Mouse (Mus musculus) heart, embryonic 12.5 days (tissue): ENCODE results near the gene Alppl2. TPM values are rescaled to one million over a fixed set of nuclear protein-coding genes. Genes with fewer than 3 reads are reported as not detected.

ENCODE experiments used
- ATAC-seq: fragments of 200-750 bp; cut with Nextera tagmentation; 2 replicates; pipeline ENCODE4 v1.8.0; 2017; ENCODE audit warnings: moderate TSS enrichment, moderate library complexity; ENCODE audit not compliant: insufficient number of reproducible peaks, low FRiP score
- H3K27ac ChIP-seq: fragments of 300-500 bp; sonication (generic); 2 replicates; pipeline ENCODE4 v1.5.1; 2016; ENCODE audit warnings: mild to moderate bottlenecking, moderate library complexity; ENCODE audit not compliant: poor library complexity, severe bottlenecking
- H3K27me3 ChIP-seq: fragments of 300-500 bp; sonication (generic); replicated peaks from 2 replicates; pipeline ENCODE4 v1.6.1; 2016; ENCODE audit warnings: mild to moderate bottlenecking, moderate library complexity
- H3K36me3 ChIP-seq: fragments of 300-500 bp; sonication (generic); 2 replicates; pipeline ENCODE4 v1.6.1; 2016; ENCODE audit warnings: mild to moderate bottlenecking, moderate library complexity
- H3K4me1 ChIP-seq: fragments of 300-500 bp; sonication (generic); replicated peaks from 2 replicates; pipeline ENCODE4 v1.6.1; 2016; ENCODE audit warnings: mild to moderate bottlenecking
- H3K4me2 ChIP-seq: fragments of 300-500 bp; sonication (generic); 2 replicates; pipeline ENCODE4 v1.6.1; 2016; ENCODE audit warnings: mild to moderate bottlenecking, moderate library complexity
- H3K4me3 ChIP-seq: fragments of 300-500 bp; sonication (generic); 2 replicates; pipeline ENCODE4 v1.5.1; 2016; ENCODE audit warnings: mild to moderate bottlenecking
- H3K9ac ChIP-seq: fragments of 300-500 bp; sonication (generic); 2 replicates; pipeline ENCODE4 v1.6.1; 2016; ENCODE audit warnings: mild to moderate bottlenecking, moderate library complexity
- H3K9me3 ChIP-seq: fragments of 300-500 bp; sonication (generic); replicated peaks from 2 replicates; pipeline ENCODE4 v1.6.1; 2016; ENCODE audit warnings: mild to moderate bottlenecking, moderate library complexity
- WGBS: fragments of 180-500 bp; shearing (Covaris S2); methylation state at CpG from one replicate; pipeline ENCODE4 v1.1.7; 2016; 5-methylcytosine and 5-hydroxymethylcytosine counted together
- polyA plus RNA-seq: library from polyadenylated mRNA; unstranded; fragments of >200 nt; fragmentation: Nextera tagmentation; extraction: Ambion mirVana; gene quantifications from 2 replicates; pipeline ENCODE4 v1.2.1, GENCODE M21; 2016

Gene Alppl2
- polyA plus RNA-seq, 1 experiment from 2014 or later: not detected

DNA sequence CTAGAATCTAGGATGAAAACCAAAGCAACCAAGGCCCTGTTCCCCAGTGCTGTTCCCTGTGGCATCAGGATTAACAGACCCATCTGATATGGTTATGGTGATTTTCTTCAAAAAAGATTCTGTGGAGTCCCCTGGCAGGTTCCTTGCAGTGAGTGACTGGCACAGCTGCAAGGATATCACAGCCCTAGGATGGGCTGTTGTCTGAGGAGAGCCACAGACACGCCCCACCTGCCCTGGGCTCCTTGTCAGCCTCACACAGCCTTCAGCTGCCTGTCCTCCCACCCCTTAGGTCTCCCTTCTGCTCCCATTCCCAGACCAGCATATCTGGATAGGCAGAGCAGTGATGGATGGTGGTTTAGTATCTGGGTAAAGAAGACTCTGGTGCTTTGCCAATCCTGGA lies 39.0 kb downstream of the Alppl2 start:
- H3K27me3 ChIP-seq: no peaks in the 10 kb centered on the region
- H3K9me3 ChIP-seq: no peaks in the 10 kb centered on the region
- no peak for ATAC-seq
- H3K4me2 ChIP-seq: no peak overlapping the region
- WGBS: 64% methylated on average over 1 of the region's 1 CpGs
- peaks cover 6% of the 10 kb centered on the region; the same call in 1 of the 2 replicates for H3K36me3 ChIP-seq
- no peak overlapping the region for H3K27ac ChIP-seq
- H3K9ac ChIP-seq: no peak overlapping the region
- no peak overlapping the region for H3K4me3 ChIP-seq
- no peaks in the 10 kb centered on the region for H3K4me1 ChIP-seq

DNA sequence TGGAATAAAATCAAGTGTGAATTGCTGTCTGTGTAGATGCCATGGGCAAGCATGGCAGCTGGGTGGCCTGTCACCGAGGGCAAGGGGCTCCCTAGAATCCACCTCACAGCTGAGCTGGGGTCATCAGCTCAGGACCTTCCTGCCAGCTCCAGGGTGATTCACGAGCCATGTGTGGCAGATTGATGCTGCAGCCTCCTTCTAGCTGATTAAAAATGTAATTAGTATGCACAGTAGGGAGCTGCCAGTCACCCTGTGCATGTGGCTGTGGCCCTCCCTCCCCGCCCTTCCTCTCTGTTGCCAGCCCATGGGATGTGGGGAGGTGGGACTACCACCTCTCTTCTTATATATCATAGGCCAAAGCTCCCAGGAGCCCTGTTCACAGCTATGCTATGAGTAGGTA lies 39.7 kb downstream of the Alppl2 start:
- H3K36me3 ChIP-seq: peaks cover 7% of the 10 kb centered on the region; the same call in 1 of the 2 replicates
- H3K4me2 ChIP-seq: no peak overlapping the region
- ATAC-seq: no peak
- H3K9me3 ChIP-seq: no peaks in the 10 kb centered on the region
- 69% methylated on average over 3 of the region's 3 CpGs for WGBS
- no peaks in the 10 kb centered on the region for H3K4me1 ChIP-seq
- H3K4me3 ChIP-seq: no peak overlapping the region
- no peak overlapping the region for H3K27ac ChIP-seq
- no peaks in the 10 kb centered on the region for H3K27me3 ChIP-seq
- H3K9ac ChIP-seq: no peak overlapping the region

DNA sequence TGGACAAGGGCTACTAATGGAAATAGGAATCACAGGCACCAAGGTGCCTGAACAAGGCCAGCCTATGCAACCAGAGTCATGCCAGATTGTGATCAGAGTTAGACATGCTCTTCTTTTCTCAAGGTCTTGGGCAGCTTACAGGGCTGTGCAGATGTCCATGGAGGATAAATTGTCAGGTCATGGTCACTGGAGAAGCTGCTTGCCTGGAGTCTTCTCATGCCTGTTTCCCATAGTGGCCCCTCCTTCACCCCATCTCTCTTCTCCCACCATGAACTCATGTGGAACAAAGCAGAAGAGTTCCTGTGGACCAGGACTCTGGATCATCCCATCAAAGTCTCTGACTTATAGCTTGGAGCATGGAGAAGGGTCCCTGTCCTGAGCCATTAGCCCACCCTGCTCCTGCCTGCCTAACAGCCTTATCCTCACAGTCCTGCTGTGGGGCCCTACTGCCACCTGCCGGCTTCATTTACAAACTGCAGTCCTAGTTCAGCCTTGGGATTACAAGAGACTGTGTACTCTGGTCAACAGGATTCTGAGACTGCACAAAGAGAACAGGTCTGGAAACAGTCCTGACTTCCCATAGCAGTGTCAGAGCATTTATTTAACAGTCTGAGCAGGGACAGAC lies 47.8 kb downstream of the Alppl2 start:
- H3K27me3 ChIP-seq: no peaks in the 10 kb centered on the region
- no peak overlapping the region for H3K27ac ChIP-seq
- no peak overlapping the region for H3K4me2 ChIP-seq
- no peak overlapping the region for H3K4me3 ChIP-seq
- no peak; the same call in 1 of the 2 replicates for ATAC-seq
- WGBS: 0% methylated on average over 1 of the region's 1 CpGs
- H3K9me3 ChIP-seq: no peaks in the 10 kb centered on the region
- 0 out of 2 replicates have a peak, but pooled peaks cover 3% of the 10 kb centered on the region for H3K36me3 ChIP-seq
- peaks cover 8% of the 10 kb centered on the region for H3K4me1 ChIP-seq
- H3K9ac ChIP-seq: no peak overlapping the region

DNA sequence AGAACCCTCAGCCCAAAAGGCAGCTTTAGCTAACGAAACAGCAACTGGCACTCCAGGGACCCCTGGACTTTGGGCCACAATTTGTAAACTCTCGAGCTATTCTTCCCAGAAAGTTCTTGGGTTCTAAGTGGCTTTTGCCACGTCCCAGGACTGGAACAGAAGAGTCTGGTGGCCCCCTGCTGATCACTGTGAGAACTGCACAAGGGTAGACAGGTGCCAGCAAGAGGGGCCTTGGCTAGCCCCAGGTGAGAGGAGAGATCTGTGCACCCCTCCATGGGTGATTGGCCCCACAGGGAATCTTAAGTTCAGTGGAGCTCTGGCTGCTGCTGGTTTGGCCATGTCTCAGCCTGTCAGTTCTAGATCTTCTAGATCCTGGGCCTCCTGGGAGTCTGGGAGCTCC lies 48.6 kb downstream of the Alppl2 start:
- Histone ChIP-seq H3K4me1 (peaks cover 14% of the 10 kb centered on the region), H3K9ac (no peak overlapping the region), H3K27ac (no peak overlapping the region), H3K9me3 (no peaks in the 10 kb centered on the region), H3K4me2 (no peak overlapping the region), H3K27me3 (no peaks in the 10 kb centered on the region), H3K4me3 (no peak overlapping the region), H3K36me3 (0 out of 2 replicates have a peak, but pooled peaks cover 3% of the 10 kb centered on the region)
- 17% methylated on average over 3 of the region's 3 CpGs for WGBS
- no peak for ATAC-seq

DNA sequence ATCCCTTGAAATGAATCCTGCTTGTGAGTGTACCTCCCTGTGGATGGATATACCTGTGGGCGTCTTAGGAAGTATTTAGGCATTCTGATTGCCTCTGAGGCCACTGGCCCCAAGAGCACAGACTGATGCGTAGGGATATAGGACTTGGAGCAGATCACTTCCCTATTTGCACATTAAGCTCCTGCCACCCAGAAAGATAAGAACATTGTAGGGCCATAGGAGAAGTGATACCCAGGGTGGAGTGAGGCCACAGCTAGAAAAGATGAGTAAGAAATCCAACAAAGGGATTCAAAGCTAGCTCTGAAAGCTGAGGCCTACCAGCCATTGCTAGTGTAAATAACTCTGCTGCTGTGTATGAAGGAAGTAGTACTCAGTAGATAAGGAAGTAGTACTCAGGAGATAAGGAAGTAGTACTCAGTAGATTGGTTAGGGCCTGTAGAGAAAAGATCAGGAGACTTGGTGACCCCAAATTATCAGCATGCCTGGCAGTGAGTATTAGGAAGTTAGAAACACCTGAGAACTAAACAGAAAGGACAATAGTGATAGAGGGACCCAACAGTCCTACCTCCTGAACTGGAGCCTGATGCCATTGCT lies 51.2 kb downstream of the Alppl2 start:
- H3K4me2 ChIP-seq: no peak overlapping the region
- no peak overlapping the region for H3K9ac ChIP-seq
- no peaks in the 10 kb centered on the region for H3K27me3 ChIP-seq
- ATAC-seq: no peak
- no peaks in the 10 kb centered on the region for H3K9me3 ChIP-seq
- no peak overlapping the region for H3K4me3 ChIP-seq
- no peaks in the 10 kb centered on the region for H3K36me3 ChIP-seq
- WGBS: 82% methylated on average over 2 of the region's 2 CpGs
- peaks cover 27% of the 10 kb centered on the region for H3K4me1 ChIP-seq
- no peak overlapping the region for H3K27ac ChIP-seq

Other genes with a start within 250 kb of the Alppl2 start
- gene Alpi, start 11.7 kb upstream of the Alppl2 start, polyA plus RNA-seq: not detected in 2 replicates
- gene Akp3, start 35.0 kb upstream of the Alppl2 start, polyA plus RNA-seq: not detected in 2 replicates
- 0.22 and 0.50 TPM in 2 replicates for gene Ecel1, start 66.6 kb upstream of the Alppl2 start, polyA plus RNA-seq
- not detected in 2 replicates for gene Prss56, start 93.4 kb upstream of the Alppl2 start, polyA plus RNA-seq
- gene Chrnd, start 100.7 kb upstream of the Alppl2 start, polyA plus RNA-seq: 0.08 TPM in 1 of 2 replicates, not detected in the other
- gene Chrng, start 114.7 kb upstream of the Alppl2 start, polyA plus RNA-seq: 0.73 and 1.8 TPM in 2 replicates
- gene Eif4e2, start 124.0 kb upstream of the Alppl2 start, polyA plus RNA-seq: 141 and 145 TPM in 2 replicates
- 0.10 and 0.47 TPM in 2 replicates for gene Efhd1, start 174.4 kb upstream of the Alppl2 start, polyA plus RNA-seq
- gene Gigyf2, start 237.1 kb upstream of the Alppl2 start, polyA plus RNA-seq: 31.4 and 35.1 TPM in 2 replicates